In the genomic region with DNA sequence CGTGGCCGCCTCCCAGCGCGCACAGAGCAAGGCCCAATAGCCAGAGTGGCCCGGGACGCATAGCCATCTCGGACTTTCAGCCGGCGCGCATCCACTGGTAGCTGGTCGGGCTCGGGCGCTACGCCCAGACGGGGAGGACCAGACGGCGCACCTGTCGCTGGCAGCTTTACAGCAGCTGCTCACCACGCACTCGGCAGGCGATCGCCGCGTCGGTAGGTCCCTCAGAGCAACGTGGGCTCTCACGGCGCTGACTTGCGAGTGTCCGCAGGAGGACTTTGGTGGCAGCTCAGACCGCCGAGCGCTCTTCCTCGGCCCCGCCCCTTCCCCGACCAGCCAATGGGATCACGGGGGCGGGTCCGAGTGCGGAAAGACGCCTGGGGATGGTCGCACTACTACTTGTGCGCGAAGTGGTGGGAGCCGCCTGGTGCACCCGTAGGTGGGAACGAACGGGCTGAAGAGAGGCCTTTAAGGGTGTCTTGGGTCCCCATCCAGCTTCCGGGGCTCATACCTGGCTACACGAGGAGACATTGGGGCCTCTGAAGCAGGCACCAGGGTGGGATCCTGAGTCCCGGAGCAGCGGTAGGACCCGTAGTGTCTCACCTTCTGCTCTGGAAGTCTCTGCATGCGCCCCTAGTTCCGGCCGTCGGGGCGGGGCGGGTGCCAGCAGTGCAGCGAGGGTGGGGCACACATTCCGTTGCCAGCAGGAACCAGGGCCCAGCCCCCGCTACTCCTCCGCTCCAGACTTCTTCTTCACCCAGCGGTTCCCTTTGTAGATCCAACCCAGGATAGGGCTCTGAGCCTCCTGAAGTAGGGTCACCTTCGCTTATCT, we compare ENCODE assay signal across 8 mouse cellular contexts. TPM values are rescaled to one million over a fixed set of nuclear protein-coding genes. Genes with fewer than 3 reads are reported as not detected.
DNase-seq lines count a peak whose midpoint lies in the region; ATAC-seq lines count a peak whose summit lies in the region.

Bmp8a (minus strand) TSS at position 611 of the 829 bp plus-strand sequence.

- peak; percentile 87 for ATAC-seq in neural tube, embryonic 13.5 days (ENCODE audit: low read depth)

- intact Hi-C loops in left cerebral cortex, postnatal 14 days (cut with DNase I), result loop anchor here (5.0 kb wide), 1 partner anchor 36 kb away; no protein-coding TSS in a partner anchor

- H3K4me3 ChIP-seq in neural tube, embryonic 13.5 days, result peak within 1 kb of the TSS; percentile 52

- H3K36me3 ChIP-seq in neural tube, embryonic 13.5 days, result peaks cover 11% of the 10 kb centered on the region

- peaks cover 53% of the 10 kb centered on the region for H3K27me3 ChIP-seq in neural tube, embryonic 13.5 days

- peak within 1 kb of the TSS; percentile 50 for H3K9ac ChIP-seq in neural tube, embryonic 13.5 days

- no peaks in the 10 kb centered on the region for H3K9me3 ChIP-seq in neural tube, embryonic 13.5 days

- WGBS in neural tube, embryonic 13.5 days, result under 1% methylated on average over 65 of the region's 65 CpGs

- DNase-seq in left cerebral cortex, postnatal 14 days (ENCODE audit: low spot score in 2 of 2), result peak; percentile 41 to 42
- no peak for DNase-seq in left cerebral cortex, adult 9 months (ENCODE audit: low spot score in 2 of 2)
- peak; percentile 91 for DNase-seq in embryo, embryonic 11 days
- DNase-seq in heart, adult 18-20 months, result peak; percentile 63 to 71
- peak; percentile 52 for DNase-seq in kidney, adult 11 months
- peak; percentile 66 to 71 for DNase-seq in lung, adult 18-20 months
- peak; percentile 22 to 28 for DNase-seq in thymus, adult 18-20 months

- H3K4me1 ChIP-seq in neural tube, embryonic 13.5 days (replicated peaks), result peaks cover 16% of the 10 kb centered on the region

- H3K27ac ChIP-seq in neural tube, embryonic 13.5 days (replicated peaks), result no peak within 1 kb of the TSS

- peak within 1 kb of the TSS; percentile 84 for H3K4me2 ChIP-seq in neural tube, embryonic 13.5 days

RNA-seq across cellular contexts. Expression of gene Bmp8a, which starts in this region (rescaled TPM):
- under 1 TPM; 0.24 to 0.30 TPM for total RNA-seq in left cerebral cortex, postnatal 14 days (2021)
- not detected for total RNA-seq in heart, adult 18-20 months (2021)
- 0.28 and 0.33 TPM in 2 replicates for polyA plus RNA-seq in neural tube, embryonic 13.5 days (2015; fragmentation: Nextera tagmentation; extraction: Ambion mirVana)

Comparison
In these comparisons a context has a peak if more than half of its experiments do, and no peak if none do; other contexts are left out.
1. Peak in DNase-seq in left cerebral cortex, postnatal 14 days; RNA of the gene not detected or under 1 TPM.
2. Peak in DNase-seq in heart, adult 18-20 months; RNA of the gene not detected or under 1 TPM.
3. Peak in ATAC-seq, H3K4me3 ChIP-seq, H3K9ac ChIP-seq and H3K4me2 ChIP-seq in neural tube, embryonic 13.5 days; RNA of the gene not detected or under 1 TPM.
4. DNase-seq: peak in embryo, embryonic 11 days (single experiment), kidney, adult 11 months (single experiment), lung, adult 18-20 months (2 of 2) and thymus, adult 18-20 months (2 of 2); none in left cerebral cortex, adult 9 months (0 of 2).